ENCODE assay signal across 19 mouse cellular contexts in genomic region chr2:144014481-144014880, GRCm38 (mm10). TPM values are rescaled to one million over a fixed set of nuclear protein-coding genes. Genes with fewer than 3 reads are reported as not detected.
DNase-seq lines count a peak whose midpoint lies in the region; ATAC-seq lines count a peak whose summit lies in the region.
"Had no signal": no experiment of that assay in that cellular context is flagged by ENCODE, and none has a peak within 500 bp of the region (broad histone marks: within the 10 kb centered on the region; RNA-seq: fewer than 3 reads in every experiment).

No protein-coding gene starts in this region.

- no peak overlapping the region for H3K4me2 ChIP-seq in hindbrain, embryonic 12.5 days (replicated peaks)
- H3K4me2 ChIP-seq in midbrain, embryonic 14.5 days (ENCODE audit: low read length): no peak overlapping the region
- H3K4me2 ChIP-seq in midbrain, embryonic 15.5 days: no peak overlapping the region
- 0 out of 2 replicates have a peak overlapping the region, but pooled peaks have one; percentile 21 for H3K4me2 ChIP-seq in liver, embryonic 13.5 days
- H3K4me2 ChIP-seq: embryonic facial prominence, embryonic 15.5 days; limb, embryonic 13.5 days had no signal

- peaks cover 3% of the 10 kb centered on the region for H3K27me3 ChIP-seq in hindbrain, embryonic 10.5 days (ENCODE audit: insufficient read depth, poor library complexity, severe bottlenecking)
- H3K27me3 ChIP-seq in hindbrain, embryonic 12.5 days: 0 out of 2 replicates have a peak, but pooled peaks cover 4% of the 10 kb centered on the region
- H3K27me3 ChIP-seq in midbrain, embryonic 14.5 days (ENCODE audit: control insufficient read depth, insufficient read depth, low read length): no peaks in the 10 kb centered on the region
- H3K27me3 ChIP-seq in midbrain, embryonic 15.5 days (replicated peaks): no peaks in the 10 kb centered on the region
- no peaks in the 10 kb centered on the region for H3K27me3 ChIP-seq in liver, embryonic 13.5 days
- H3K27me3 ChIP-seq: embryonic facial prominence, embryonic 15.5 days; limb, embryonic 13.5 days; Patski had no signal

- 40% methylated on average over 5 of the region's 5 CpGs for WGBS in hindbrain, embryonic 10.5 days
- WGBS in hindbrain, embryonic 12.5 days: 38% methylated on average over 5 of the region's 5 CpGs
- 21% methylated on average over 5 of the region's 5 CpGs for WGBS in midbrain, embryonic 14.5 days
- 27% methylated on average over 5 of the region's 5 CpGs for WGBS in midbrain, embryonic 15.5 days
- 57% methylated on average over 5 of the region's 5 CpGs for WGBS in liver, embryonic 13.5 days (ENCODE audit: insufficient replicate concordance)

- no peak overlapping the region for H3K4me3 ChIP-seq in hindbrain, embryonic 10.5 days
- no peak overlapping the region for H3K4me3 ChIP-seq in hindbrain, embryonic 12.5 days
- H3K4me3 ChIP-seq in midbrain, embryonic 14.5 days (replicated peaks; ENCODE audit: low read depth, low read length): no peak overlapping the region
- H3K4me3 ChIP-seq in midbrain, embryonic 15.5 days: no peak overlapping the region
- H3K4me3 ChIP-seq in liver, embryonic 13.5 days (replicated peaks): no peak overlapping the region
- H3K4me3 ChIP-seq: embryonic facial prominence, embryonic 15.5 days; forebrain, embryonic 10.5 days; limb, embryonic 13.5 days had no signal

- H3K9ac ChIP-seq in hindbrain, embryonic 12.5 days: no peak overlapping the region
- no peak overlapping the region for H3K9ac ChIP-seq in midbrain, embryonic 14.5 days (replicated peaks; ENCODE audit: low read length)
- no peak overlapping the region for H3K9ac ChIP-seq in midbrain, embryonic 15.5 days
- no peak overlapping the region for H3K9ac ChIP-seq in liver, embryonic 13.5 days
- H3K9ac ChIP-seq: embryonic facial prominence, embryonic 15.5 days; limb, embryonic 13.5 days had no signal

- H3K4me1 ChIP-seq in hindbrain, embryonic 10.5 days (replicated peaks): peaks cover 27% of the 10 kb centered on the region
- peaks cover 18% of the 10 kb centered on the region for H3K4me1 ChIP-seq in hindbrain, embryonic 12.5 days
- no peaks in the 10 kb centered on the region for H3K4me1 ChIP-seq in midbrain, embryonic 14.5 days (ENCODE audit: control insufficient read depth, insufficient read depth, low read length)
- peaks cover 11% of the 10 kb centered on the region for H3K4me1 ChIP-seq in midbrain, embryonic 15.5 days
- H3K4me1 ChIP-seq in liver, embryonic 13.5 days (replicated peaks): peaks cover 38% of the 10 kb centered on the region

- no peak for ATAC-seq in hindbrain, embryonic 12.5 days (ENCODE audit: low FRiP score)
- ATAC-seq in midbrain, embryonic 14.5 days (ENCODE audit: low FRiP score, low TSS enrichment): no peak
- no peak for ATAC-seq in midbrain, embryonic 15.5 days (replicated peaks)
- no peak for ATAC-seq in liver, embryonic 13.5 days (ENCODE audit: low read depth)
- ATAC-seq: activated CD4-positive, CD25-positive, alpha-beta regulatory T cell, adult 4 months; lung, postnatal 0 days; Patski had no signal

- H3K9me3 ChIP-seq in hindbrain, embryonic 10.5 days: no peaks in the 10 kb centered on the region
- H3K9me3 ChIP-seq in hindbrain, embryonic 12.5 days (replicated peaks): no peaks in the 10 kb centered on the region
- H3K9me3 ChIP-seq in midbrain, embryonic 14.5 days (ENCODE audit: control insufficient read depth, low read length): no peaks in the 10 kb centered on the region
- H3K9me3 ChIP-seq in midbrain, embryonic 15.5 days: no peaks in the 10 kb centered on the region
- no peaks in the 10 kb centered on the region for H3K9me3 ChIP-seq in liver, embryonic 13.5 days (replicated peaks)
- H3K9me3 ChIP-seq: embryonic facial prominence, embryonic 15.5 days; forebrain, embryonic 10.5 days; limb, embryonic 13.5 days had no signal

- peak; percentile 47 for DNase-seq in hindbrain, embryonic 10.5 days (ENCODE audit: low spot score)
- DNase-seq in midbrain, embryonic 14.5 days: peak; percentile 29
- DNase-seq in liver, embryonic 13.5 days: no peak
- no peak for DNase-seq in kidney, postnatal 36 days
- no peak for DNase-seq in spleen, postnatal 4 days (ENCODE audit: low spot score in 2 of 2)
- DNase-seq: adrenal gland, postnatal 14 days; kidney, adult 18-20 months; kidney, postnatal 10 days had no signal

- H3K27ac ChIP-seq in hindbrain, embryonic 10.5 days: peak overlapping the region; percentile 53
- H3K27ac ChIP-seq in hindbrain, embryonic 12.5 days: no peak overlapping the region
- H3K27ac ChIP-seq in midbrain, embryonic 14.5 days (replicated peaks; ENCODE audit: low read depth, low read length): no peak overlapping the region
- no peak overlapping the region for H3K27ac ChIP-seq in midbrain, embryonic 15.5 days
- no peak overlapping the region for H3K27ac ChIP-seq in liver, embryonic 13.5 days
- H3K27ac ChIP-seq: embryonic facial prominence, embryonic 15.5 days; forebrain, embryonic 10.5 days; limb, embryonic 13.5 days had no signal

- H3K36me3 ChIP-seq in hindbrain, embryonic 10.5 days: no peaks in the 10 kb centered on the region
- H3K36me3 ChIP-seq in hindbrain, embryonic 12.5 days: no peaks in the 10 kb centered on the region
- H3K36me3 ChIP-seq in midbrain, embryonic 14.5 days (ENCODE audit: control insufficient read depth, insufficient read depth, low read length): no peaks in the 10 kb centered on the region
- no peaks in the 10 kb centered on the region for H3K36me3 ChIP-seq in midbrain, embryonic 15.5 days (replicated peaks)
- no peaks in the 10 kb centered on the region for H3K36me3 ChIP-seq in liver, embryonic 13.5 days
- H3K36me3 ChIP-seq: embryonic facial prominence, embryonic 15.5 days; forebrain, embryonic 10.5 days; limb, embryonic 13.5 days had no signal

RNA-seq across cellular contexts. Expression of gene Rrbp1, which starts 3.4 kb away (rescaled TPM):
- polyA plus RNA-seq in hindbrain, embryonic 10.5 days (2016; fragmentation: Nextera tagmentation; extraction: Ambion mirVana): 41.0 and 58.0 TPM in 2 replicates
- 60.7 and 61.6 TPM in 2 replicates for polyA plus RNA-seq in hindbrain, embryonic 12.5 days (2016; fragmentation: Nextera tagmentation; extraction: Ambion mirVana)
- polyA plus RNA-seq in midbrain, embryonic 14.5 days (2014; fragmentation: Nextera tagmentation; extraction: Ambion mirVana): 21.3 and 25.5 TPM in 2 replicates
- 29.4 and 32.4 TPM in 2 replicates for polyA plus RNA-seq in midbrain, embryonic 15.5 days (2015; fragmentation: Nextera tagmentation; extraction: Ambion mirVana)
- polyA plus RNA-seq in liver, embryonic 13.5 days (2015; fragmentation: Nextera tagmentation; extraction: Ambion mirVana): 48.3 and 49.7 TPM in 2 replicates

RNA-seq across cellular contexts. Expression of gene Banf2, which starts 18.4 kb away (rescaled TPM):
- polyA plus RNA-seq in hindbrain, embryonic 10.5 days (2016; fragmentation: Nextera tagmentation; extraction: Ambion mirVana): not detected in 2 replicates
- polyA plus RNA-seq in hindbrain, embryonic 12.5 days (2016; fragmentation: Nextera tagmentation; extraction: Ambion mirVana): not detected in 2 replicates
- not detected in 2 replicates for polyA plus RNA-seq in midbrain, embryonic 14.5 days (2014; fragmentation: Nextera tagmentation; extraction: Ambion mirVana)
- not detected in 2 replicates for polyA plus RNA-seq in midbrain, embryonic 15.5 days (2015; fragmentation: Nextera tagmentation; extraction: Ambion mirVana)
- polyA plus RNA-seq in liver, embryonic 13.5 days (2015; fragmentation: Nextera tagmentation; extraction: Ambion mirVana): not detected in 2 replicates
- polyA plus RNA-seq: activated CD4-positive, CD25-positive, alpha-beta regulatory T cell, adult 4 months; embryonic facial prominence, embryonic 15.5 days; forebrain, embryonic 10.5 days; heart, postnatal 0 days; limb, embryonic 13.5 days; lung, postnatal 0 days; Patski; small intestine, adult 2 months; urinary bladder, adult 2 months had no signal

Comparison
In these comparisons a context has a peak if more than half of its experiments do, and no peak if none do; other contexts are left out.
1. DNase-seq: peak in hindbrain, embryonic 10.5 days (single experiment) and midbrain, embryonic 14.5 days (single experiment); none in liver, embryonic 13.5 days (single experiment), kidney, postnatal 36 days (0 of 2) and spleen, postnatal 4 days (0 of 2).